Mouse (Mus musculus) limb, embryonic 11.5 days (tissue): ENCODE measurements around the gene Tcl1b5. TPM values are rescaled to one million over a fixed set of nuclear protein-coding genes. Genes with fewer than 3 reads are reported as not detected.
"Not testable (repeated sequence)": the region's sequence is repeated elsewhere in the genome, so short reads cannot be mapped to it uniquely, and the experiment has no call there.

Experiments used
- ATAC-seq: fragments of 200-750 bp; cut with Nextera tagmentation; 2 replicates; pipeline ENCODE4 v1.8.0; 2017; ENCODE audit warnings: low read depth; ENCODE audit not compliant: insufficient number of reproducible peaks, low FRiP score, low TSS enrichment
- DNase-seq: peaks from one replicate; pipeline ENCODE4 v3.0.0-alpha.2; 2015; ENCODE audit warnings: low spot score
- H3K27ac ChIP-seq: fragments of 300-500 bp; sonication (generic); replicated peaks from 2 replicates; pipeline ENCODE4 v1.5.1; 2014; ENCODE audit warnings: low read depth, mild to moderate bottlenecking, low read length
- H3K27me3 ChIP-seq: fragments of 300-500 bp; sonication (generic); 2 replicates; pipeline ENCODE4 v1.6.1; 2014; ENCODE audit warnings: mild to moderate bottlenecking, low read length, mixed read lengths; ENCODE audit not compliant: control insufficient read depth, insufficient read depth
- H3K36me3 ChIP-seq: fragments of 300-500 bp; sonication (generic); 2 replicates; pipeline ENCODE4 v1.6.1; 2014; ENCODE audit warnings: mild to moderate bottlenecking, low read length, moderate library complexity, mixed read lengths; ENCODE audit not compliant: control insufficient read depth, insufficient read depth
- H3K4me1 ChIP-seq: fragments of 300-500 bp; sonication (generic); 2 replicates; pipeline ENCODE4 v1.6.1; 2014; ENCODE audit warnings: low read length, mixed read lengths; ENCODE audit not compliant: control insufficient read depth, insufficient read depth
- H3K4me2 ChIP-seq: fragments of 300-500 bp; sonication (generic); 2 replicates; pipeline ENCODE4 v1.6.1; 2014; ENCODE audit warnings: low read depth, mild to moderate bottlenecking, moderate library complexity; ENCODE audit not compliant: severe bottlenecking
- H3K4me3 ChIP-seq: fragments of 300-500 bp; sonication (generic); 2 replicates; pipeline ENCODE4 v1.5.1; 2014; ENCODE audit warnings: low read depth, low read length
- H3K9ac ChIP-seq: fragments of 300-500 bp; sonication (generic); 2 replicates; pipeline ENCODE4 v1.6.1; 2014; ENCODE audit warnings: mild to moderate bottlenecking, low read length
- H3K9me3 ChIP-seq: fragments of 300-500 bp; sonication (generic); 2 replicates; pipeline ENCODE4 v1.6.1; 2016; ENCODE audit warnings: low read length; ENCODE audit not compliant: control insufficient read depth
- WGBS: fragments of 180-500 bp; shearing (Covaris S2); extraction: QIAGEN DNeasy Blood & Tissue Kit; methylation state at CpG from one replicate; pipeline ENCODE4 v1.1.7; 2014; 5-methylcytosine and 5-hydroxymethylcytosine counted together
- polyA plus RNA-seq: library from polyadenylated mRNA; unstranded; fragments of >200 nt; fragmentation: Nextera tagmentation; extraction: Ambion mirVana; gene quantifications from 2 replicates; pipeline ENCODE4 v1.2.1, GENCODE M21; 2014

Gene Tcl1b5
- not detected in 2 replicates for polyA plus RNA-seq

DNA sequence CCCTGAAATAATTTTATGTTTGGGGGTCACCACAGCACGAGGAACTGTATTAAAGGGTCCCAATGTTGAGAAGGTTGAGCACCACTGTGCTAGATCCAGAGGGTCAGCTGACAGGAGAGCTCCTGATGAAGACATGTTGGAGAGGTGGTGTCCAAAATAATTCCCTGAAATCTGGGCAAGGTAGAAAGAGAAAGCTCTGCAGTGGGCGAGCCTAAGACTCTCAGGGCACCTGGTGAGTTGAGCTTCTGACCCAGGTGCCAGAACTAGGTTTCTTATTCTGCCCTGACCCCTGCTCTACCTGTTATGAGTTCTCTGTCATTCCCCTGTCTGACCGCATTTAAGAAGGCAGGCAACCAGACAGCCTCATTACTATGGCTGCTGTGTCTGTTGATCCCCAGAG is at the start of gene Tcl1b5:
Gene Tcl1b5 (plus strand): TSS at position 301 of the 400 bp plus-strand sequence.
- not testable (repeated sequence) for H3K4me2 ChIP-seq, H3K9me3 ChIP-seq, H3K4me1 ChIP-seq, H3K27me3 ChIP-seq, DNase-seq, ATAC-seq, H3K4me3 ChIP-seq, H3K9ac ChIP-seq, H3K36me3 ChIP-seq, H3K27ac ChIP-seq
- 69% methylated on average over 3 of the region's 3 CpGs for WGBS

DNA sequence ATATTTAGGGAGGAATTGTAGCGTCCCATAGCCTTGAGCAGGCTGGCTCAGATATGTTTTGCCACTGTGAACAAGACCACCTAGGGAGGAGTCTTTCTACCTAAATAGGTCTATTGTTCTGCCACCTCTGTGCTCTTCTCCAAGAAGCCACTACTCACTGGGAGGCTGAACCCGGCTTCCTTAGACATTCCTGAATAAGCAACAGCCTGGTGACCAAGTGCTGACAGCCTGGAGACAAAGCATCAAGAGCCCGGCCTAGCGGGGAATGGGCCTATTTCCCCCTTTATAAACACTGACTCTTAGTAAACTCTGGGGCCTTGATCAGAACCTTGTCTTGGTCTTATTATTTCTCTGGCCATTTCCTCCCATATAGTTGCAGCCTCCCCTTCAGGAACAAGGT is 49.6 kb upstream of the Tcl1b5 start:
- Histone ChIP-seq H3K36me3 (no peaks in the 10 kb centered on the region), H3K9ac (no peak overlapping the region), H3K4me1 (no peaks in the 10 kb centered on the region), H3K9me3 (no peaks in the 10 kb centered on the region), H3K4me3 (no peak overlapping the region), H3K4me2 (no peak overlapping the region), H3K27me3 (no peaks in the 10 kb centered on the region), H3K27ac (no peak overlapping the region)
- DNase-seq, result no peak
- ATAC-seq, result no peak
- WGBS, result 76% methylated on average over 4 of the region's 4 CpGs

DNA sequence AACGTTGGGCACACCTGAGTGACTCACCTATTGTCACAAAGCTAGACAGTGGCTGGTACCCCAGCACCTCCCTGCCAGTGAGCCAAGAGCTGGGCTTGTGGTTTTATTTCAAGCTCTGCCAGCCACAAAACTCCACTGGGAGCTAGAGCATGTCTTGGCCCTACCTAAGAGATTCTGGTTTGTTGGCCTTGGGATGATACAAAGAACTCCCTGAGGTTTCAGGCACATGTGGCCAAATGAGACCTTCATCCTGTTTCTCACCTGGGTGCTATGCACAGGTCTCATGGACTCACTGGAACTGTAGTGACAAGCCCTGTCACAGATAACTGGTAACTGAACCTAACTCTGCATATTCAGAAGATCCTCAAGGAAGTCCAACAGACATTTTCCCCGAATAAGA is 48.5 kb upstream of the Tcl1b5 start:
- WGBS, result 89% methylated on average over 2 of the region's 2 CpGs
- no peak for ATAC-seq
- Histone ChIP-seq H3K4me1 (no peaks in the 10 kb centered on the region), H3K27me3 (no peaks in the 10 kb centered on the region), H3K36me3 (no peaks in the 10 kb centered on the region), H3K4me3 (no peak overlapping the region), H3K4me2 (no peak overlapping the region), H3K9ac (no peak overlapping the region), H3K9me3 (no peaks in the 10 kb centered on the region), H3K27ac (no peak overlapping the region)
- no peak for DNase-seq

DNA sequence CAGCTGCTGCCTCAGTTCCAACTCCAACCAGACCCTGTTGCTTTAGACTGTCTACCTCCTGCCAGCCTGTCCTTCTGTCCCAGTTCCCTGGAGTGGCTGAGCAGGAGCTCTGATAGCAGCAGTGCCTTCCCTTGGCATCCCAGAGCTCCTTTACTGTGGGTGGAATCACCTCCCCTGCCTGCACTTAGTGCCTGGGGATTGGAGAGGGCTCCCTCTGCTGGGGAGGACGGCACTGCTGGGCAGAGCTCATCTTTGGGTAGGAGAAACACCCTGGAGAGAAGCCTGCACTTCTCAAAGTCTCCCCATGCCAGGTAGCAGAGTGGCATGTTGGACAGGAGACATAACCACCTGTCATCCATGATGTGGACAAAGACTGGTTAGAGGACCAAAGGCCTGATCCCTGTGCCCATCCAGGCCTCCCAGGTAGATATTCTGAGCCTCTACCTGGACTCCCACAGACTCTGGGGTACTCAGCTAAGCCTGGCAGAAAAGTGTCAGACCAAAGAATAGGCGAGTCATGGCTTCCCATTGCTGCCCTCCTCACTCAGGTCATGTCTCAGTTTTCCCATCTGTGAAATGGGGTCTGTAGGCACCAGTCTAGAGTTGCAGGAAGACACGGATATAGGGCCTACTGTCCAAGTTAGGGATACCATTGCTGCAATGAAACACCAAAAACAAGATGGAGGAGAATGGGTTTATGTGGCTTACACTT is 46.5 kb upstream of the Tcl1b5 start:
- WGBS, result 58% methylated on average over 3 of the region's 3 CpGs
- ATAC-seq, result not testable (repeated sequence)

DNA sequence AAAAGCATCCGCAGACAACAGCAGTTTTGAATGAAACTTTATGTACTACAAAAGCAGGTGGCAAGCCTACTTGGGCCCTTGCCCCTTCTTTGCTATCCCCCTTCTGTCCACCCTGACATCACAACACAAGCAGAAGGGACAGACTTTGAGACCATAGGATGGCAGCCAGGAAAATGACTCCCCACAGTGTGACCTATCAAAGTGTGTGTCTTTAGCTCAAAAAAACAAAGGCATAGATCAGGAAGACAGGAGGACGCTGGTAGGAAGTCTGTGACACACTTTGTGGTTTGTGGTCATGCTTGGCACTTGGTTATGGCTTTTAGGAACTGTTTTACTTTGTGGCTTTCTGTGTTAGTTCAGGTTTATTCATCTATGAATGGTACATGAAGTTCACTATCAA is 42.0 kb upstream of the Tcl1b5 start:
- H3K4me3 ChIP-seq, H3K9ac ChIP-seq, H3K27ac ChIP-seq, DNase-seq, ATAC-seq, H3K36me3 ChIP-seq, H3K9me3 ChIP-seq, H3K27me3 ChIP-seq, H3K4me2 ChIP-seq, H3K4me1 ChIP-seq: not testable (repeated sequence)
- 63% methylated on average over 2 of the region's 2 CpGs for WGBS

More for the DNA sequence above, 46.5 kb upstream of the Tcl1b5 start:
- H3K4me2 ChIP-seq, H3K27me3 ChIP-seq, H3K27ac ChIP-seq, H3K4me3 ChIP-seq, H3K9ac ChIP-seq, DNase-seq, H3K36me3 ChIP-seq, H3K9me3 ChIP-seq, H3K4me1 ChIP-seq: not testable (repeated sequence)

DNA sequence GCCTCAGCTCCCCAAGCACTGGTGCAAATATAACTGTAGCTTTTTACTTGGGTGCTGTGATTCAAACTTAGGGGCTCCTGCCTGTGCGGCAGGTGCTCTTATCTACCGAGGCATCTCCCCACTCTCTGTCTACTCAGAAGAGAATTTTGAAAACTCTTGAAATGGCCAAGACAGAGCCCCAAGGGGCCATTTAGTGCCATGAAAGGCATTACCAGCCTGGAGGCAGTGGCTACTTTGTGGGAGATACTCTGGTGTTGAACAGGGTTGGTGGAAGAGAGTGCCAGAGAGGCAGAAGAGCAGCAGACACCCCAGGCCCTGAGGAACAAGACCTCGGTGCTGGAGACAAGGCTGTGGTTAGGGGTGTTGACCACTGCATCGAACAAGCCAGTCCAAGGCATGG is 41.3 kb upstream of the Tcl1b5 start:
- not testable (repeated sequence) for H3K9me3 ChIP-seq, H3K4me3 ChIP-seq, ATAC-seq, H3K9ac ChIP-seq, H3K4me1 ChIP-seq, DNase-seq, H3K27me3 ChIP-seq, H3K4me2 ChIP-seq, H3K27ac ChIP-seq, H3K36me3 ChIP-seq
- WGBS, result 80% methylated on average over 4 of the region's 4 CpGs

DNA sequence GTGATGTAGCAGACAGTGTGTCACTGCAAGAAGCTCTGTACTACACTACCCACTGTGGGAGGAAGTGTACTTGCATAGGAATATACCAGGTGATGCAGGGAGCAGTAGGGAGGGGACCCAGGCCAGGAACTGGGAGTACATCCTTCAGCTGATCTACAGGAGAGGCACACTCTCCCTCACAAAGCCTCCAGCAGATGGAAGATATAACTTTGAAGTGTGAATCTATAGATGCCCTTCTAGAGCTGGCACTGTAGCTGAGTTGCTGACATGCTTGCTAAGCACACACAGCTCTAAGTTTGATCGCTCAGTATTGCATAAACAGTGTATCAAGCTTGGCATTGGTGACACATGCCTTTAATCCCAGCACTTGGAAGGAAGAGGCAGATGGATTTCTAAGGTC is 38.4 kb upstream of the Tcl1b5 start:
- H3K27me3 ChIP-seq, H3K4me1 ChIP-seq, DNase-seq, H3K4me2 ChIP-seq, H3K27ac ChIP-seq, ATAC-seq, H3K9me3 ChIP-seq, H3K36me3 ChIP-seq, H3K9ac ChIP-seq, H3K4me3 ChIP-seq: not testable (repeated sequence)
- 79% methylated on average over 1 of the region's 1 CpGs for WGBS

DNA sequence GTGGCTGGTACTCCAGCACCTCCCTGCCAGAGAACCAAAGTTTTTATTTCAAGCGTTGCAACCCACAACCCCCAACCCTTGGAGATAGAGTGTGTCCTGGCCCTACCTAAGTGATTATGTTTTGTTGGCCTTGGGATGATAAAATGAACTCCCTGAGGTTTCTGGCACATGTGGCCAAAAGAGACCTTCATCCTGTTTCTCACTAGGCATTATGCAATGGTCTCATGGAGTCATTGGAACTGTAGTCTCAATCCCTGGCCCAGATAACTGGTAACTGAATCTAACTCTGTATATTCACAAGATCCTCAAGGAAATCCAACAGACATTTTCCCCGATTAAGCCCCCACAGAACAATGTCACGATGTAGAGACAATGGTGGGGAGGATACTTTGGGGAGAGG is 33.0 kb upstream of the Tcl1b5 start:
- no peak overlapping the region for H3K4me3 ChIP-seq
- H3K4me2 ChIP-seq, result no peak overlapping the region
- WGBS, result 90% methylated on average over 3 of the region's 3 CpGs
- ATAC-seq (no peak), DNase-seq (no peak)
- H3K27ac ChIP-seq, result no peak overlapping the region
- H3K36me3 ChIP-seq, result no peaks in the 10 kb centered on the region
- H3K9me3 ChIP-seq, result no peaks in the 10 kb centered on the region
- H3K27me3 ChIP-seq, result no peaks in the 10 kb centered on the region
- no peak overlapping the region for H3K9ac ChIP-seq
- H3K4me1 ChIP-seq, result no peaks in the 10 kb centered on the region

DNA sequence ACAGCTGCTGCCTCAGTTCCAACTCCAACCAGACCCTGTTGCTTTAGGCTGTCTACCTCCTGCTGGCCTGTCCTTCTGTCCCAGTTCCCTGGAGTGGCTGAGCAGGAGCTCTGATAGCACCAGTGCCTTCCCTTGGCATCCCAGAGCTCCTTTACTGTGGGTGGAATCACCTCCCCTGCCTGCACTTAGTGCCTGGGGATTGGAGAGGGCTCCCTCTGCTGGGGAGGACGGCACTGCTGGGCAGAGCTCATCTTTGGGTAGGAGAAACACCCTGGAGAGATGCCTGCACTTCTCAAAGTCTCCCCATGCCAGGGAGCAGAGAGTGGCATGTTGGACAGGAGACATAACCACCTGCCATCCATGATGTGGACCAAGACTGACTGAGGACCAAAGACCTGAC is 31.2 kb upstream of the Tcl1b5 start:
- DNase-seq, result not testable (repeated sequence)

More for the DNA sequence above, 31.2 kb upstream of the Tcl1b5 start:
- H3K4me1 ChIP-seq, H3K9me3 ChIP-seq, H3K27me3 ChIP-seq, H3K4me2 ChIP-seq, ATAC-seq, H3K27ac ChIP-seq, H3K36me3 ChIP-seq, H3K4me3 ChIP-seq, H3K9ac ChIP-seq: not testable (repeated sequence)
- WGBS, result 20% methylated on average over 1 of the region's 1 CpGs
